Comparison of ENCODE assay signal across 8 mouse cellular contexts in the genomic region with DNA sequence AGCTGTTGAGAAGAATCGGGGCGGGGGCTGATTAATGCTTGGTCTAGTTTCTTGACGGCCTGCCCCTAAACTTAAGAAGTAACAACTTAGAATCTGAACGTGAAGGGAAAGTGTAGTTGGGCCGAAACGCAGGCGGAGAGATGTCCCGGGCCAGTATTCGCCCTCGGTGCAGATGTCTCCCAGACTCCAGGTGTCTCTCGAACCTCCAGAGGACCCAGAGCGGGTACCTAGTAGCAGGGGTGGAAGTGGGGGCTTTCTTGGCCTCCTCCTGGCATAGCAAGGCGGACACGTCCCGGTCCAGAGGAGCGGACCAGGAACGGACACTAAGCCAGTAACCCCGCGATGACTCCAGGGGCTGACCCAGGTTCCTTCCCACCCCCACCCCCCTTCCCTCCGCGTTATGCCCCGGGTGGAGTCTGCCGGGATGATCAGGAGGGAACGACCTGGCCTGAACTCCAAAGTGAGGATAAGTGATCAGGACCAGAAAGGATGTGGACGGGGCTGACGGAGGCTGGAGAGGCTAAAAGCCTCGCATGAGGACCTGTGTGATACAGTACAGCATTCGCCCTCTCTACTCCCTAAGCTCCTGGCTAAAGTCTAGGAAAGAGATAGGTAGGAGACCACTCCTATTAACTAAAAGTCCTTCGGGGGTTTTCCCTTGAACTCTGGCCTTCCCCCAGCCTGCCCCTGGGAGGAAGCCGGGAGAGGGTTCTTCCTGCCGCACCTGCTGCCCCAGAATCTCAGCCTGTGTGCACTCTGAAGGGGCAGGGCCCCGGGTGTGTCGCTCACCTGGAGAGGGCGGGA. TPM values are rescaled to one million over a fixed set of nuclear protein-coding genes. Genes with fewer than 3 reads are reported as not detected.
DNase-seq lines count a peak whose midpoint lies in the region; ATAC-seq and TF ChIP-seq lines count a peak whose summit lies in the region.

No protein-coding gene starts in this region.

- H3K4me1 ChIP-seq in forebrain, embryonic 10.5 days, result peaks cover 30% of the 10 kb centered on the region
- H3K4me1 ChIP-seq in limb, embryonic 14.5 days (ENCODE audit: control insufficient read depth, insufficient read depth, low read length), result peaks cover 7% of the 10 kb centered on the region

- peak overlapping the region; percentile 98 for H3K4me2 ChIP-seq in limb, embryonic 14.5 days (replicated peaks; ENCODE audit: low read depth, low read length, severe bottlenecking)

- WGBS in forebrain, embryonic 10.5 days, result 6% methylated on average over 34 of the region's 34 CpGs
- WGBS in limb, embryonic 14.5 days, result 3% methylated on average over 29 of the region's 34 CpGs

- DNase-seq in spleen, adult 18-20 months, result peak; percentile 51 to 54
- no peak for DNase-seq in spleen, postnatal 14 days (ENCODE audit: low spot score in 2 of 2)
- DNase-seq in forebrain, embryonic 10.5 days (ENCODE audit: extremely low spot score, low spot score), result peak; percentile 33
- no peak for DNase-seq in limb, embryonic 14.5 days (ENCODE audit: low spot score)
- peak; percentile 65 to 69 for DNase-seq in spleen, postnatal 36 days (ENCODE audit: low spot score in 2 of 2)
- DNase-seq in frontal cortex, postnatal 25 days (ENCODE audit: low spot score in 2 of 2), result no peak
- DNase-seq in kidney, postnatal 10 days, result no peak
- no peak for DNase-seq in retina, postnatal 1 day

- H3K4me3 ChIP-seq in forebrain, embryonic 10.5 days, result peak overlapping the region; percentile 63
- peak overlapping the region; percentile 54 for H3K4me3 ChIP-seq in limb, embryonic 14.5 days (replicated peaks; ENCODE audit: low read length)

- H3K27ac ChIP-seq in forebrain, embryonic 10.5 days, result no peak overlapping the region
- no peak overlapping the region for H3K27ac ChIP-seq in limb, embryonic 14.5 days (replicated peaks; ENCODE audit: low read depth, low read length)

- peaks cover 3% of the 10 kb centered on the region; the same call in 1 of the 2 replicates for H3K9me3 ChIP-seq in forebrain, embryonic 10.5 days
- H3K9me3 ChIP-seq in limb, embryonic 14.5 days (ENCODE audit: control insufficient read depth, low read length), result no peaks in the 10 kb centered on the region

- peaks cover 97% of the 10 kb centered on the region for H3K27me3 ChIP-seq in forebrain, embryonic 10.5 days (ENCODE audit: poor library complexity, severe bottlenecking)
- H3K27me3 ChIP-seq in limb, embryonic 14.5 days (ENCODE audit: control insufficient read depth, insufficient read depth, low read length), result peaks cover 36% of the 10 kb centered on the region

- no peak for ATAC-seq in limb, embryonic 14.5 days (ENCODE audit: low FRiP score, low read depth)

- TF ChIP-seq POLR2A in limb, embryonic 14.5 days (IDR thresholded peaks at IDR 0.05; ENCODE audit: borderline replicate concordance, extremely low read depth, insufficient read depth, insufficient read length), result no peak

- no peak overlapping the region for H3K9ac ChIP-seq in limb, embryonic 14.5 days (ENCODE audit: low read depth, low read length, severe bottlenecking)

- H3K36me3 ChIP-seq in forebrain, embryonic 10.5 days (replicated peaks), result no peaks in the 10 kb centered on the region
- no peaks in the 10 kb centered on the region for H3K36me3 ChIP-seq in limb, embryonic 14.5 days (ENCODE audit: control insufficient read depth, insufficient read depth, low read length)

RNA-seq across cellular contexts. Expression of gene Irf5, which starts 1.1 kb away (rescaled TPM):
- polyA plus RNA-seq in forebrain, embryonic 10.5 days (2016; fragmentation: Nextera tagmentation; extraction: Ambion mirVana), result 1.1 and 1.4 TPM in 2 replicates
- polyA plus RNA-seq in limb, embryonic 14.5 days (2012; rRNA removed), result 4.8 and 5.0 TPM in 2 replicates
- polyA plus RNA-seq in limb, embryonic 14.5 days (2014; fragmentation: Nextera tagmentation; extraction: Ambion mirVana), result 3.2 and 4.4 TPM in 2 replicates

RNA-seq across cellular contexts. Expression of gene Kcp, which starts 19.8 kb away (rescaled TPM):
- 10.8 and 10.9 TPM in 2 replicates for polyA plus RNA-seq in forebrain, embryonic 10.5 days (2016; fragmentation: Nextera tagmentation; extraction: Ambion mirVana)
- 92.4 and 136 TPM in 2 replicates for polyA plus RNA-seq in limb, embryonic 14.5 days (2012; rRNA removed)
- polyA plus RNA-seq in limb, embryonic 14.5 days (2014; fragmentation: Nextera tagmentation; extraction: Ambion mirVana), result 27.1 and 36.0 TPM in 2 replicates

RNA-seq across cellular contexts. Expression of gene Atp6v1fnb, which starts 56.3 kb away (rescaled TPM):
- polyA plus RNA-seq in forebrain, embryonic 10.5 days (2016; fragmentation: Nextera tagmentation; extraction: Ambion mirVana), result 0.22 TPM in 1 of 2 replicates, not detected in the other
- 0.12 TPM in 1 of 2 replicates, not detected in the other for polyA plus RNA-seq in limb, embryonic 14.5 days (2012; rRNA removed)
- 0.35 TPM in 1 of 2 replicates, not detected in the other for polyA plus RNA-seq in limb, embryonic 14.5 days (2014; fragmentation: Nextera tagmentation; extraction: Ambion mirVana)

Comparison
In these comparisons a context has a peak if more than half of its experiments do, and no peak if none do; other contexts are left out.
1. DNase-seq: peak in spleen, adult 18-20 months (2 of 2), forebrain, embryonic 10.5 days (single experiment) and spleen, postnatal 36 days (2 of 2); none in spleen, postnatal 14 days (0 of 2), limb, embryonic 14.5 days (single experiment), frontal cortex, postnatal 25 days (0 of 2), kidney, postnatal 10 days (single experiment) and retina, postnatal 1 day (single experiment).